ENCODE assay signal across 11 mouse cellular contexts in the genomic region with DNA sequence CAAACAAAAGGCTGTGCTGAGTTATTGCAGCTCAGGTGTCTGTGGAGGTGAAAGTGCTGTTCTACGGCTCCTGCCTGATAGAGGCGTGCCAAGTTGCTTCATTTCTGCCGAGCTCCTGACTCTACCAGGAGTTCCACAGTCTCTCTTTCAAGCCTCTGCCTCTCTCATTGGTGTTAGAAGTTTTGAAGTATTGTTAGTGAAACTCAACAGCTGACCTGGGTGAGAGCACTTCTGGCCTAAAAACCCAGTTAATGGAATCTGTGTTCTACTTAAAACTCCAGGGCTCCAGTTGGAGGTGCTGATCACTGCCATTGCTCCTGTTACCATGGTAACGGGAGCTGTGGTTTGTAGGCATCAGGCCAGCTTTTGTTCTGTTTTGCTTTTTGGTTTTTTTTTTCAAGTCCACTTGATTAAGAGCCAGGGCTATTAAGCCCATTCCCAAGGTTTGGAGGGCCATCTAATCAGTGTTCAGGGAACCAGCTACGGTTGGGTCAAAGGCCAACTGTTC. TPM values are rescaled to one million over a fixed set of nuclear protein-coding genes. Genes with fewer than 3 reads are reported as not detected.
A peak's percentile ranks its signal among the peaks of the same experiment; 100 is the strongest.
DNase-seq lines count a peak whose midpoint lies in the region; ATAC-seq lines count a peak whose summit lies in the region.
"Had no signal": no experiment of that assay in that cellular context is flagged by ENCODE, and none has a peak within 500 bp of the region (broad histone marks: within the 10 kb centered on the region; RNA-seq: fewer than 3 reads in every experiment).

No protein-coding gene starts in this region.

- H3K4me2 ChIP-seq in heart, embryonic 12.5 days = no peak overlapping the region
- no peak overlapping the region for H3K4me2 ChIP-seq in hindbrain, embryonic 14.5 days (replicated peaks)

- H3K9me3 ChIP-seq in heart, embryonic 12.5 days (replicated peaks) = no peaks in the 10 kb centered on the region
- H3K9me3 ChIP-seq in hindbrain, embryonic 14.5 days (ENCODE audit: control insufficient read depth, low read length) = no peaks in the 10 kb centered on the region
- H3K9me3 ChIP-seq: megakaryocyte, embryonic 14.5 days had no signal

- H3K36me3 ChIP-seq in heart, embryonic 12.5 days = peaks cover 3% of the 10 kb centered on the region
- H3K36me3 ChIP-seq in hindbrain, embryonic 14.5 days (replicated peaks; ENCODE audit: control insufficient read depth, insufficient read depth) = no peaks in the 10 kb centered on the region

- H3K27ac ChIP-seq in heart, embryonic 12.5 days (ENCODE audit: poor library complexity, severe bottlenecking) = peak overlapping the region; percentile 30; the same call in 1 of the 2 replicates
- peak overlapping the region; percentile 68 for H3K27ac ChIP-seq in hindbrain, embryonic 14.5 days

- H3K27me3 ChIP-seq in heart, embryonic 12.5 days (replicated peaks) = no peaks in the 10 kb centered on the region
- H3K27me3 ChIP-seq in hindbrain, embryonic 14.5 days (ENCODE audit: control insufficient read depth, insufficient read depth, low read length) = no peaks in the 10 kb centered on the region
- H3K27me3 ChIP-seq: megakaryocyte, embryonic 14.5 days had no signal

- H3K4me1 ChIP-seq in heart, embryonic 12.5 days (replicated peaks) = peaks cover 99% of the 10 kb centered on the region
- peaks cover 52% of the 10 kb centered on the region for H3K4me1 ChIP-seq in hindbrain, embryonic 14.5 days (replicated peaks; ENCODE audit: control insufficient read depth, insufficient read depth, low read length)

- ATAC-seq in heart, embryonic 12.5 days (ENCODE audit: insufficient number of reproducible peaks, low FRiP score) = no peak
- no peak for ATAC-seq in hindbrain, embryonic 14.5 days (ENCODE audit: low FRiP score)
- peak; percentile 45 for ATAC-seq in megakaryocyte progenitor cell, adult 5-6 weeks (replicated peaks; ENCODE audit: poor library complexity)

- no peak overlapping the region for H3K9ac ChIP-seq in heart, embryonic 12.5 days
- no peak overlapping the region for H3K9ac ChIP-seq in hindbrain, embryonic 14.5 days

- no peak for DNase-seq in heart, adult 9 months (ENCODE audit: low spot score in 2 of 2)
- DNase-seq in ZHBTc4 (ENCODE audit: low read depth, low spot score) = peak; percentile 60
- DNase-seq in hindbrain, embryonic 14.5 days (ENCODE audit: low spot score) = peak; percentile 74
- no peak for DNase-seq in frontal cortex, postnatal 25 days (ENCODE audit: low spot score in 2 of 2)
- DNase-seq in layer of hippocampus, postnatal 36 days = no peak
- no peak for DNase-seq in spleen, postnatal 14 days (ENCODE audit: low spot score in 2 of 2)
- DNase-seq: cerebellum, adult 11 months; thymus, adult 18-20 months had no signal

- WGBS in heart, embryonic 12.5 days = 38% methylated on average over 5 of the region's 5 CpGs
- 51% methylated on average over 5 of the region's 5 CpGs for WGBS in hindbrain, embryonic 14.5 days

- H3K4me3 ChIP-seq in heart, embryonic 12.5 days = no peak overlapping the region
- H3K4me3 ChIP-seq in hindbrain, embryonic 14.5 days (replicated peaks; ENCODE audit: low read length) = no peak overlapping the region
- H3K4me3 ChIP-seq: megakaryocyte, embryonic 14.5 days had no signal

RNA-seq across cellular contexts. Expression of gene Bag3, which starts 11.6 kb away (rescaled TPM):
- polyA plus RNA-seq in heart, embryonic 12.5 days (2016; fragmentation: Nextera tagmentation; extraction: Ambion mirVana) = 21.3 and 22.0 TPM in 2 replicates
- polyA plus RNA-seq in hindbrain, embryonic 14.5 days (2014; fragmentation: Nextera tagmentation; extraction: Ambion mirVana) = 2.9 and 3.4 TPM in 2 replicates
- 6.8 and 8.5 TPM in 2 replicates for total RNA-seq in megakaryocyte progenitor cell, adult 5-6 weeks (2015)
- total RNA-seq in megakaryocyte progenitor cell, adult 5-6 weeks (2017) = 6.2 and 6.4 TPM in 2 replicates
- total RNA-seq in layer of hippocampus, postnatal 36 days (2021) = 10 to 100 TPM; 12.0 to 13.9 TPM

Comparison
In these comparisons a context has a peak if more than half of its experiments do, and no peak if none do; other contexts are left out.
1. DNase-seq: peak in ZHBTc4 (single experiment) and hindbrain, embryonic 14.5 days (single experiment); none in heart, adult 9 months (0 of 2), frontal cortex, postnatal 25 days (0 of 2), layer of hippocampus, postnatal 36 days (0 of 2) and spleen, postnatal 14 days (0 of 2).